Mouse (Mus musculus) hindbrain, embryonic 13.5 days (tissue): ENCODE data around the gene Hspa1a. TPM values are rescaled to one million over a fixed set of nuclear protein-coding genes. Genes with fewer than 3 reads are reported as not detected.
A peak's percentile ranks its signal among the peaks of the same experiment; 100 is the strongest.
"Not testable (repeated sequence)": the region's sequence is repeated elsewhere in the genome, so short reads cannot be mapped to it uniquely, and the experiment has no call there.

Source experiments
- ATAC-seq: fragments of 200-750 bp; cut with Nextera tagmentation; 2 replicates; pipeline ENCODE4 v1.8.0; 2017; ENCODE audit warnings: moderate TSS enrichment; ENCODE audit not compliant: low FRiP score
- H3K27ac ChIP-seq: fragments of 300-500 bp; sonication (generic); 2 replicates; pipeline ENCODE4 v1.5.1; 2015; ENCODE audit warnings: inconsistent platforms, mild to moderate bottlenecking, moderate library complexity
- H3K27me3 ChIP-seq: fragments of 300-500 bp; sonication (generic); 2 replicates; pipeline ENCODE4 v1.6.1; 2015; ENCODE audit warnings: mild to moderate bottlenecking, inconsistent platforms
- H3K36me3 ChIP-seq: fragments of 300-500 bp; sonication (generic); 2 replicates; pipeline ENCODE4 v1.6.1; 2015; ENCODE audit warnings: mild to moderate bottlenecking, inconsistent platforms
- H3K4me1 ChIP-seq: fragments of 300-500 bp; sonication (generic); replicated peaks from 2 replicates; pipeline ENCODE4 v1.6.1; 2015; ENCODE audit warnings: inconsistent platforms
- H3K4me2 ChIP-seq: fragments of 300-500 bp; sonication (generic); 2 replicates; pipeline ENCODE4 v1.6.1; 2015; ENCODE audit warnings: inconsistent platforms, mild to moderate bottlenecking, moderate library complexity
- H3K4me3 ChIP-seq: fragments of 300-500 bp; sonication (generic); 2 replicates; pipeline ENCODE4 v1.5.1; 2015; ENCODE audit warnings: mild to moderate bottlenecking, inconsistent platforms
- H3K9ac ChIP-seq: fragments of 300-500 bp; sonication (generic); 2 replicates; pipeline ENCODE4 v1.6.1; 2015; ENCODE audit warnings: mild to moderate bottlenecking, inconsistent platforms
- H3K9me3 ChIP-seq: fragments of 300-500 bp; sonication (generic); 2 replicates; pipeline ENCODE4 v1.6.1; 2016; ENCODE audit warnings: inconsistent platforms
- WGBS: fragments of 180-500 bp; shearing (Covaris S2); methylation state at CpG from one replicate; pipeline ENCODE4 v1.1.7; 2015; 5-methylcytosine and 5-hydroxymethylcytosine counted together
- polyA plus RNA-seq: library from polyadenylated mRNA; unstranded; fragments of >200 nt; fragmentation: Nextera tagmentation; extraction: Ambion mirVana; gene quantifications from 2 replicates; pipeline ENCODE4 v1.2.1, GENCODE M21; 2015

Hspa1a gene
- polyA plus RNA-seq = 4.0 and 4.6 TPM in 2 replicates

GRCm38 (mm10) chr17:34972069-34972749, at the start of gene Hspa1a, which contains the start of gene Hspa1l:
Hspa1a (minus strand) TSS chr17:34972156.
Hspa1l (plus strand) TSS chr17:34972703.
- not testable (repeated sequence) for H3K27ac ChIP-seq, H3K36me3 ChIP-seq, H3K4me1 ChIP-seq, H3K9me3 ChIP-seq
- H3K27me3 ChIP-seq = peaks cover 46% of the 10 kb centered on the region
- H3K4me3 ChIP-seq = peak within 1 kb of the TSS; percentile 41
- H3K4me2 ChIP-seq = peak within 1 kb of the TSS; percentile 58
- H3K9ac ChIP-seq = peak within 1 kb of the TSS; percentile 35; the same call in 1 of the 2 replicates
- peak; percentile 94 for ATAC-seq
- WGBS = under 1% methylated on average over 30 of the region's 33 CpGs

GRCm38 (mm10) chr17:35021163-35021808, 49.3 kb upstream of the Hspa1a start:
- H3K9ac ChIP-seq = 0 out of 2 replicates have a peak overlapping the region, but pooled peaks have one; percentile 39
- H3K9me3 ChIP-seq = no peaks in the 10 kb centered on the region
- peak overlapping the region; percentile 26; the same call in 1 of the 2 replicates for H3K27ac ChIP-seq
- peak; percentile 30; the same call in 1 of the 2 replicates for ATAC-seq
- peaks cover 18% of the 10 kb centered on the region for H3K4me1 ChIP-seq
- H3K27me3 ChIP-seq = no peaks in the 10 kb centered on the region
- peaks cover 19% of the 10 kb centered on the region for H3K36me3 ChIP-seq
- WGBS = 5% methylated on average over 17 of the region's 17 CpGs
- peak overlapping the region; percentile 31 for H3K4me2 ChIP-seq
- no peak overlapping the region for H3K4me3 ChIP-seq

GRCm38 (mm10) chr17:35020551-35020950, 48.6 kb upstream of the Hspa1a start:
- Histone ChIP-seq H3K27ac (no peak overlapping the region), H3K27me3 (no peaks in the 10 kb centered on the region), H3K9ac (no peak overlapping the region), H3K4me1 (peaks cover 19% of the 10 kb centered on the region), H3K4me3 (no peak overlapping the region), H3K4me2 (no peak overlapping the region), H3K36me3 (peaks cover 27% of the 10 kb centered on the region), H3K9me3 (no peaks in the 10 kb centered on the region)
- no peak for ATAC-seq
- WGBS = 94% methylated on average over 8 of the region's 8 CpGs

GRCm38 (mm10) chr17:35019894-35020293, 47.9 kb upstream of the Hspa1a start:
- H3K9me3 ChIP-seq = no peaks in the 10 kb centered on the region
- 80% methylated on average over 11 of the region's 11 CpGs for WGBS
- H3K27ac ChIP-seq = no peak overlapping the region
- no peak for ATAC-seq
- H3K36me3 ChIP-seq = peaks cover 33% of the 10 kb centered on the region
- H3K4me3 ChIP-seq = no peak overlapping the region
- no peaks in the 10 kb centered on the region for H3K27me3 ChIP-seq
- peaks cover 19% of the 10 kb centered on the region for H3K4me1 ChIP-seq
- no peak overlapping the region for H3K4me2 ChIP-seq
- H3K9ac ChIP-seq = no peak overlapping the region

DNA sequence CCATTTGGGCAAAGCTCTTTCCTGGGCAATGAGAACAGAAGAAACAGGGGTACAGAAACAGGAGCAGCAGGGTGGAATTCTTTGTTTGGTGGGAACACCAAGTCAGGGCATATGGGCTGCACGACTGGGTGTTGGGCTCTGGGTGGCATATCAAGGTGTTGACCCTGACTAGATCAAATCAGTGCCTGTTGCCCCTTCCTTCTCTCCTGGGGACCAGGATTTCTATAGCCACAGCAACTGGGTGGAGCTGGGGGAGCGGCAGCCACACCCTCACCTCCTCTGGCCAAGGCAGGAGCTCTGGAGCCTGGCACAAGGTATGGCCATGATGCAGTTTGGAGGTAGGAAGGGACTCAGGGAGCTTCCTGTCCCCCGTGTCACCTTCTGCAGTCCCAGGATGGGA, 46.2 kb upstream of the Hspa1a start:
- no peak for ATAC-seq
- Histone ChIP-seq H3K9ac (peak overlapping the region; percentile 5; the same call in 1 of the 2 replicates), H3K4me1 (peaks cover 19% of the 10 kb centered on the region), H3K4me2 (no peak overlapping the region), H3K4me3 (no peak overlapping the region), H3K9me3 (no peaks in the 10 kb centered on the region), H3K27ac (no peak overlapping the region), H3K27me3 (no peaks in the 10 kb centered on the region), H3K36me3 (peaks cover 50% of the 10 kb centered on the region)
- WGBS = 89% methylated on average over 3 of the region's 3 CpGs

DNA sequence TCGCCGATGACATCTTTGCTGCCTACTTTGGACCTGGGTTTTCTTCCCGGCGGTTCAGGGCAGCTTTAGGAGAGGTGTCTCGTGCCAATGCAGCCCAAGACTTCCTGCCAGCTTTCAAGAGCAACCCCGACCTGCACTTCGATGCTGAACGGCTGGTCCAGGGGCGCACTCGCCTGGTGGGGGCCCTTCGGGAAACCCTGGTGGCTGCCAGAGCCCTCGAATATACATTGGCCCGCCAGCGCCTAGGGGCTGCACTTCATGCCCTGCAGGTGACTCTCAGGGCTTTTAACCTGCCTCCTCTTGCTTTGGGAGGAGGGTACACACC, 45.7 kb upstream of the Hspa1a start:
- H3K4me1 ChIP-seq = peaks cover 19% of the 10 kb centered on the region
- WGBS = 75% methylated on average over 14 of the region's 14 CpGs
- no peak overlapping the region for H3K4me3 ChIP-seq
- no peak overlapping the region for H3K27ac ChIP-seq
- ATAC-seq = no peak
- H3K9me3 ChIP-seq = no peaks in the 10 kb centered on the region
- no peak overlapping the region for H3K4me2 ChIP-seq
- H3K9ac ChIP-seq = no peak overlapping the region
- peaks cover 55% of the 10 kb centered on the region for H3K36me3 ChIP-seq
- H3K27me3 ChIP-seq = no peaks in the 10 kb centered on the region

- no peak overlapping the region for H3K4me3 ChIP-seq
- no peak overlapping the region for H3K9ac ChIP-seq
- H3K4me1 ChIP-seq = peaks cover 19% of the 10 kb centered on the region
- H3K4me2 ChIP-seq = no peak overlapping the region
- ATAC-seq = 0 out of 2 replicates have a peak, but pooled peaks have one; percentile 6
- H3K36me3 ChIP-seq = peaks cover 62% of the 10 kb centered on the region
- no peaks in the 10 kb centered on the region for H3K9me3 ChIP-seq
- H3K27me3 ChIP-seq = no peaks in the 10 kb centered on the region
- WGBS = 82% methylated on average over 10 of the region's 10 CpGs
- no peak overlapping the region for H3K27ac ChIP-seq
Observed at GRCm38 (mm10) chr17:35016791-35017705, 45.1 kb upstream of the Hspa1a start.

- peaks cover 68% of the 10 kb centered on the region for H3K36me3 ChIP-seq
- H3K9me3 ChIP-seq = no peaks in the 10 kb centered on the region
- no peak within 1 kb of the TSS for H3K4me3 ChIP-seq
- no peaks in the 10 kb centered on the region for H3K27me3 ChIP-seq
- 59% methylated on average over 12 of the region's 12 CpGs for WGBS
- H3K4me1 ChIP-seq = peaks cover 14% of the 10 kb centered on the region
- H3K27ac ChIP-seq = no peak within 1 kb of the TSS
- ATAC-seq = peak; percentile 69
- H3K9ac ChIP-seq = no peak within 1 kb of the TSS
- no peak within 1 kb of the TSS for H3K4me2 ChIP-seq
Observed at GRCm38 (mm10) chr17:35016376-35016775, 44.4 kb upstream of the Hspa1a start, which contains the start of gene Vwa7. Vwa7 (plus strand) TSS chr17:35016579.

DNA sequence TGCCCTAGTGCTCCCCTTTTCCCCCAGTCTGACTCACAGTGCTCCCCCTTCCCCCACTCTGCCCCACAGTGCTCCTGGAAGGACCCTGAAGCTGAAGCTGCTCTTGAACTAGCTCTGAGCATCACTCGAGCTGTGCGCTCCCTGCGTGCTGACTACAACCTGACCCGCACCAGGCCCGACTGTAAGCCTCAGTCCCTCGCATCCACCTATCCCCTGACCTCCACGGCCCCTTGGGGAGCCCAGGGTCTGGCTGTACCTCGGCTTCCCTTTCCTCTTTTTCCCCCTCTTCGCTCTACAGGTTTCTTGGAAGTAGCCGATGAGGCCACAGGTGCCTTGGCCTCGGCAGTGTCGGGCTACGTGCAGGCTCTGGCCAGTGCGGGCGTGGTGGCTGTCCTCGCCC, 43.3 kb upstream of the Hspa1a start:
- Histone ChIP-seq H3K4me2 (no peak overlapping the region), H3K9ac (no peak overlapping the region), H3K27me3 (no peaks in the 10 kb centered on the region), H3K9me3 (no peaks in the 10 kb centered on the region), H3K4me3 (no peak overlapping the region), H3K36me3 (peaks cover 79% of the 10 kb centered on the region), H3K4me1 (peaks cover 10% of the 10 kb centered on the region), H3K27ac (no peak overlapping the region)
- 93% methylated on average over 16 of the region's 16 CpGs for WGBS
- ATAC-seq = no peak

DNA sequence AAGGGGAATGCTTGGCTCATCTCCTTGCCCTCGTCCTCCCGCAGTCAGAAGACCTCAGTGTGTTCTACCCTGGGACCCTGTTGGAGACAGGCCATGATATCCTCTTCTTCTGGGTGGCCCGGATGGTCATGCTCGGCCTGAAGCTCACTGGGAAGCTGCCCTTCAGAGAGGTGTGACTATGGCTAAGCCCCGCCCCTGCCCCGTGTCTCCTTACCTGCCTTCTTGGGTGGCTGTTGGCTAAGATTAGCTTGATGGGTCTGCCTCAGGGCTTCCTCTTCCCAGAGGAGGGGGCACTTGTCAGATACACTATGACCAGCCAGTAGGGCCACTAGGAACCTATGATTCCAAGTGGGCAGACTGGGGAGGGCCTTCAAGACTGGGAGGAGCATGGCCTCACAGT, 41.3 kb upstream of the Hspa1a start:
- Histone ChIP-seq H3K36me3 (peaks cover 96% of the 10 kb centered on the region), H3K4me1 (peaks cover 10% of the 10 kb centered on the region)
- 80% methylated on average over 6 of the region's 6 CpGs for WGBS

DNA sequence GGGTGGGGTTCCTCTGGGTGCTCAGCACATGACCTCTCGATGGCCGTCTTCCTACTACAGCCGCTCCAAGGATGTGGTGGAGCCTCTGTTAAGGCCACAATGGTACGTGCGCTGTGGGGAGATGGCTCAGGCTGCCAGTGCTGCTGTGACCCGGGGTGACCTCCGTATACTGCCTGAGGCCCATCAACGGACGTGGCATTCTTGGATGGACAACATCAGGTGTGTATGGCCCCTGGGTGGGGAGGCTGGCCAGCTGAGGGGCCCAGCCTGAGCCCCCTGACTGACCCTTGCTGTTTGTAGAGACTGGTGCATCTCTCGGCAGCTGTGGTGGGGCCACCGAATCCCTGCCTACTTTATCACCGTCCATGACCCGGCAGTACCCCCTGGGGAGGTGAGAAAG, 40.5 kb upstream of the Hspa1a start:
- Histone ChIP-seq H3K9ac (no peak overlapping the region), H3K27me3 (no peaks in the 10 kb centered on the region), H3K36me3 (peaks cover 99% of the 10 kb centered on the region), H3K4me1 (peaks cover 10% of the 10 kb centered on the region), H3K9me3 (no peaks in the 10 kb centered on the region), H3K4me3 (no peak overlapping the region), H3K27ac (no peak overlapping the region), H3K4me2 (no peak overlapping the region)
- 92% methylated on average over 13 of the region's 13 CpGs for WGBS
- ATAC-seq = no peak

More for the DNA sequence above, 41.3 kb upstream of the Hspa1a start:
- no peak overlapping the region for H3K27ac ChIP-seq
- no peak overlapping the region for H3K4me2 ChIP-seq
- H3K9ac ChIP-seq = no peak overlapping the region
- ATAC-seq = no peak
- H3K4me3 ChIP-seq = no peak overlapping the region
- no peaks in the 10 kb centered on the region for H3K27me3 ChIP-seq
- no peaks in the 10 kb centered on the region for H3K9me3 ChIP-seq

GRCm38 (mm10) chr17:35011440-35011839, 39.5 kb upstream of the Hspa1a start:
- H3K9ac ChIP-seq = no peak overlapping the region
- no peak overlapping the region for H3K27ac ChIP-seq
- H3K9me3 ChIP-seq = no peaks in the 10 kb centered on the region
- H3K36me3 ChIP-seq = peaks cover 98% of the 10 kb centered on the region
- peaks cover 7% of the 10 kb centered on the region for H3K4me1 ChIP-seq
- no peaks in the 10 kb centered on the region for H3K27me3 ChIP-seq
- 92% methylated on average over 8 of the region's 8 CpGs for WGBS
- no peak for ATAC-seq
- H3K4me3 ChIP-seq = no peak overlapping the region
- H3K4me2 ChIP-seq = no peak overlapping the region
